Mouse (Mus musculus) cerebellum, adult 18-20 months (tissue): ENCODE data around the gene Hspa14.
A peak's percentile ranks its signal among the peaks of the same experiment; 100 is the strongest.

ENCODE experiments used
- DNase-seq, 2 experiments: peaks; one replicate each; pipeline ENCODE4 v3.0.0; 2021

Hspa14 gene

DNA sequence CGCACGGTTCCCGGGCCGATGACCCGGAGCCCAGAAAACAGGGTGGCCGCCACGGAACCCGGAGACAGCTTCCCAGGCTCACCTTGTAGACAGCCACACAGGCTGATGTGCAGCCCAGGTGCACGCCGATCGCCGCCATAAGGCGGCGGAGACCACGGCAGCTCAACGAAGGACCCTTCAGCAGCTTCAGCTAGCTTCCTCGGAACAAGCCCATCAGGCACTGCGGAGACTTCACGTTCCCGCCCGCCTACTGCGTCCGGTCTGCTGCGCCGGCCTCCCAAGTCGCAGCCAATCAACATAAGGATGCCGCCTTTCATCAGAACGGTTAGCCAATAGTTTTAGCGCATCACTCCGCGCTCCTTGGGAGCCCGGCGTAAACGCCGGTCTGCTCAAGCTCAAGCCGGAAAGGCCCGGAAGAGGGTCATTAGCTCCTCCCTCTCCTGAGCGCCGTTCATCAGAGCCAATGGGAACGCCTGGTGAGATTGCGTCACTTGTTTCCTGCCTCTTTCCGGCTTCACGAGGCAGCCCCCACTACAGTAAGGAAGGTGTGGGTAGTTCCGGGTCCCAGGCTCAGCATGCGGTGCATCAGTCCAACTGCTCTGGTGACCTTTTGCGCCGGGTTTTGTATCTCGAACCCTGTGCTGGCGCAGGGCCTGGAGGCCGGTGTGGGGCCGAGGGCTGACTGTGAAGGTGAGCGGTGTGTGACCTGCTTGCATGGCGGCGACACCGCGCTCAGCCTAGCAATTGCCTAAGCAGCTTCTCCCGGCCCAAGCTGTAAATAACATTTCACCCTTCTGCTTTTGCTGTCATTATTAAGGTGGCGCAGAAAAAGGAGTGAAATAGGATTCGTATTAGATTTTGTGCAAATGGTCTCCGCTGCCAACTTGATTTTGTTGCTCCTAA is at the start of gene Hspa14, which contains the start of the genes Gm45902 and Cdnf:
TSS of gene Hspa14 (minus strand) at position 263 of the 903 bp plus-strand sequence.
TSS of gene Gm45902 (minus strand) at position 239 of the 903 bp plus-strand sequence.
TSS of gene Cdnf (plus strand) at position 479 of the 903 bp plus-strand sequence.
- DNase-seq: peak; percentile 94 to 97

DNA sequence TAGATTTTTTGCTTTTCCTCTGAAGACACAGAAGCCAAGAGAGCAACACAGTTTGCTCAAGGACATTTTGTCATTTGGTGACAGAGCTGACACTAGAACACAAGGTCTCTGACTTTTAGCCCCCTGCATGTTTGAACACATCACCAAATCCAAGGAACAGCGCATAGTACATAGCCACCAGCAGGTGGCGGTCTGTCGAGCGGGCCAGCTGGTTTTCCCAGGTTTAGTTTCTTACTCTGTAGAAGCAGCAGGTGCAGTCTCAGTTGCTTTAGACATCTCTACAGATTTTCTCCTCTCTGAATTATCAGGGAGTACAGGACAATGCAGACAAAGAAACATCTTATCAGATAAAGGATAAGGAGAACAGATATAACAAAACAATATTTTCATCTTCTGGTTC is 34.0 kb upstream of the Hspa14 start:
- DNase-seq: peak; percentile 62 to 80

DNA sequence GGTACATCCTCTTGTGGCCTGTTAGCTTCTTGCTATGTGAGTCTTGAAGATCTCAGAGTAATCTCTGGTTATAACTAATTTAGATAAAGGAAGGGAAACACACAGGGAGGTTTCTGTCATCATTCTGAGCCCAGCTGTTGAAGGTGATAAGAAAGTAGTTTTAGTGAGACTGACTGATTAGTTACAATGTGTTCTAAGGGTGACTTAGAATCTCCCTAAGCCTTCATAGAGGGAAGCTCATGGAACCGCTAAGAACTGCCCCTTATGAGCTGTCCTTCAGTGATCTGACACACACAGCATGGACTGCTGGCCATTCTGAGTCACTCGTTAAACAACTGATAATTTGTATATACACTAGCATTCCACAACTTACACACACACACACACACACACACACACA is 33.4 kb upstream of the Hspa14 start:
- no peak for DNase-seq

DNA sequence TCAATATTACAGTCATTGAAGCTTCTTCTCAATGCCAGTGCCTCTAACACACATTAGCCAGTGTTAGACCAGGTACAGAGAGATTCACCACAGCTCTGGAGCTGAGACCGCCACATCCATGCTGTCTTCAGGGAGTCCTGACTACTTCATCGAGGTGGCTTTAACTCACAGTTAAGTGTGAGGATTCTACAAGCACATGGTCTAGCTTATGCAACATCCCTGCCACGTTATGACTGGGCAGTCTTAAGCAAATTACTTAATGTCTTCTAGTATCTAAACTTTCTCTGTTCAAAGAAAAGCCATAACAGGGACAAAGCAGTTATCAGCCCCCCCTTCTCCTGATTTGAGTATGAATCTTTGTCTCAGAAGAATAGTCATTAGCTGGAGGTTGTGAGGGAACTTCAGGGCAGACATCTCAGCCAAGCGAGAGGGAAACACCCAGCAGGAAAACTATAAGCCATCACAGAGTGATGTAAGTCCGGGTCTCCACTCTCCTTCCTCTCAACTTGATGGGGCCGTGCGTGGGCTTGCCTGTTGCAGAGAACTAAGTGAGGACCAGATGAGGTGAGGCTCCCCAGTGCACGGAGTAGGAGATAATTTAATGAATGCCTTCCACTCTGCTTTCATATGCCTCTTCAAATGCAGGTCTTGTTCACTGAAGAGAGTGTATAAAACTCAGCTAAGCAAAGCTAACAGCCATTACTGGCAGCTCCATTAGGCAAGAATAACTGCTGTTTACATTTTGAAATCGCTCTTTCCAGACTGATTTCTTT is 28.9 kb upstream of the Hspa14 start:
- no peak for DNase-seq

DNA sequence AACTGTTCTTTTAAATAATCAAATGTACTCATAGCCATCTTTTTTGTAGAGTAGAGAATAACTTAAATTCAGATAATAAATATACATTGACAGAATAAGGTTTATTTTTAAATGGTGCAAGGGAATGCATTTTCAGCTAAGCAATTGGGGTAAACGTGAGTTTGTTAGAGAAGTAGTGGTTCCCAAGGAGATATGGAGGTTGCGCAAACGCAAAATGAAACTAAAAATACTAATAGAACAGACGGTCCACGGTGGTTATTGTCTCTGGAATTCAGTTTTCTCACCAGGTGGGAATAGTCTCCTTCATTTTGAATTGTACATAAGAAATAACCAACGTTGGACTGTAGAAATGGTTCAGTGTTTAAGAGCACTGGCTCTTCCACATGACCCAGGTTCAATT is 13.7 kb upstream of the Hspa14 start:
- no peak for DNase-seq

DNA sequence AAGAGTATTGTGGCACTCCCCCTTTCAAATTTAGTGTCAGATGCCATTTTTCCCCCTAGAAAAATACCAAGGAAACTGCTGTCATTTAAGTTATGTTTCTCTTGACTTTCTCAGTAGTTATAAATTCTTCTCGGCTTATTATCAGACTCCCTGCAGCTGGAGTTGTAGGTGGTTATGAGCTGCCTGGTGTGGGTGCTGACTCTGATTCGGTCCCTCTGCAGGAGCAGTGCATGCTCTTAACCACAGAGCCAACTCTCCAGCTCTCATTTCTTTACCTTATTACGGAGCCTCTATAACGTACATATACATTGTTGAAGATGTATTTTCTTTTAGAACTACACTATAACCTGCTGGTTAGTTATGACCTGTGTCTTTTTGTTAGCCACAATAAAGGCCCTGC is 9.9 kb upstream of the Hspa14 start:
- DNase-seq: no peak

DNA sequence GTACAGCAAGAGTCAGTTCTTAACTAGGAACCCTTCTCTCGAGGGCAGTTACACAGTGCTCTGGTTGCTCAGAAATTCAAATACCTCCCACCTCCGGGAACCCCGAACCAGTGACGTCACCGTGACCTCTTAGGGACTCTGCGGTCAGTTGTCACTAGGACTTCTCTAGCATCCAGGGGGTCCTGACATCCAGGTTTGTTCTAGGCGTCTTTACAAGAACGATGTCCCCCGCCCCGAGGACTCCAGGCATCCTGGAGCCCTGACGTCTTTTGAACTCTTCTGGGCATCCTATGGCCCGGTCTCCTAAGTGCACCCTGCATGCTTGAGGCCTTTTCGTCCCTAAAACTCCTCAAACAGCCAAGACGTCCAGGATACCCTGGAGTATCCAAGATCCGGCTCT is 538 bp downstream of the Hspa14 start:
- peak in 1 of 2 experiments; percentile 37 for DNase-seq

DNA sequence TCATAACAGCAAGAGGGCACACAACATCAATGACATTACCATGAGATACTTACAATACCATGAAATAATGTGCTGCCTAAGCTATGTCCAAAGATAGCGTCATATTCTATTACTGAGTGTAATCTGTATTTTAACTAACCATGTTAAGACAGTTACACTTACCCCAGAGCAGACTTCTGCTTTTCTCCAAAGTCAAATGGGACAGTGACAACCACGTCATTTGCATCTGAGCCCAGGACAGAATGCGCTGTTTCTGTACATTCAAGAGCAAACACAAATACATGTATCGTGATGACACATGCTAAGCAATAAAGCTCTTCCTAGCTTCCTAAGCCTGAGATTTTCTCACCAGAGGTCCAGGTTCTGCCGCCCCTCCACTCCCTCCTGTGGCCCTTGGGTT is 11.7 kb downstream of the Hspa14 start:
- DNase-seq: no peak

DNA sequence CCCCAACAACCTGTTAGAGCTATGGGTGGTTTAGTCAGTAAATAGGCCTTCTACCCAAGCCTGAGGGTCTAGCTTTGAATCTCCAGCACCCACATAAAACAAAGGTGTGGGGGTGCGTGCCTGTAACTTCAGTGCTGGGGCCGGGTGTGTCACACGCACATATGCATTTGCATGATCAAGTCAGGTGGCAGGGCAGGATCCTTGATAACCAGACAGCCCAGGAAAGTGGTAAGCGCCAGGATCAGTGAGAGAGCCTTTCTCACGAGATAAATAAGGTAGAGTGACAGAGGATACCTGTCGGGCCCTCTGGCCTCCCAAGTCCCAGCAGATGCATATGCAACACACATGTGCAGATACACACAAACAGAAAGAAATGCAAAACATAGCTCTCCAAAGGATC is 13.1 kb downstream of the Hspa14 start:
- no peak for DNase-seq

DNA sequence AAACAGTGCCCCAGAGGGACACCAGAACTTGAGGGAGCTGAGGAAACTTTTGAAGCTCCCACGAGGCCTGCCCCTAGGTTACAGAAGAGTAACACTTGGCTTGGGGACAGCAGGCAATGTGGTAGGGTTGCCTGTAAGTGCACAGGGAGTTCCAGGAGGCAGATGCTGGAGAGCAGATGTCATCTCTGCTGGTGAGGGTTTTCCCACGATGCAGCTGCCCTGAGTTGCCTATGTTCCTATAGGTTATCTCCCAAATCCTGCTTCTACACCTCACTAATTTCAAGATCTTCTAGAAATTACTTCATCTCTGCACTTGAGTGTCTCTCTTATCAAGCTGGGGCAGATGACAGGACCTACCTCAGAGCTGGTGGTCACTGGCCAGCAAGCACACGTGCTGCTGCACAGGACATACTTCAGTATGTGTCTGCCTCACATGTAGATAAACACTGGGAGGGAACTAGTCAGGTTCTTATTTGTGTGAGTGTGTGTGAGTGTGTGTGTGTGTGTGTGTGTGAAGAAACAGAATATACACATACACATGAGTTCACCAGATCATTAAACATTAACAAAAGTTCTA is 18.7 kb downstream of the Hspa14 start:
- DNase-seq: no peak

DNA sequence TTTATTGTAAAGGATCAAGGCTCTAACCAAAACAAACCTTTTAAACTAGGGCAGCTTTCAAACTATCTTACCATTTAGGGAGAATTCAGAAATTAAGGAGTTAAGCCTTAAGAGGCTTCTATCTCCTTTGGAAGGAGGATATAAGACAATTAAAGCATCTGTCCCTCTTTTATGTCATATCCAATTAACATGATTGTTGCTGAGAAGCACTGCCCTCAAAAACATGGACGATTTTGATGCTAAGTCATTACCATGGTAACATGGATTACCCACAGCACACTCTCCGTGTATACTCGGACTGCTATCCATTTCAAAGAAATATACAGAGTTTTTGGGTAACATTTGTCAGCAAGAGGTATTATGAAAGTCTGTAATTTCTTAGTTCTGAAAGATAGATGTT is 22.8 kb downstream of the Hspa14 start:
- DNase-seq: no peak

DNA sequence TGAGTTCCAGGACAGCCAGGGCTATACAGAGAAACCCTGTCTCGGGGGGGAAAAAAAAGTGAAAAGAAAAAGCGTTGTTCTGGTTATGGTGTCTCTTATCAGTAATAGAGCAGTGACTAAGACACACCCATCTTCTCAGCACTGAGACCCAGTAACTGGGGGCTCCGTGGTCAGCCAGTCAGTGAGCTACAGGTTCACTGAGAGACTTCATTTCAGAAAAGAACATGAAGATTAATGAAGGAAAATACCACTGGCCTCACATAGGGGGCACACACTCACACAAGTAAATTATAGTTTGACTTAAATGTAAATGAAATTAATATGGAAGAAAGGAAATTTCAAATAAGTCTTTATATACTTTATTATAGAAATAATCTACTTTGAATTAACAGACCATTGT is 32.4 kb downstream of the Hspa14 start:
- no peak for DNase-seq

DNA sequence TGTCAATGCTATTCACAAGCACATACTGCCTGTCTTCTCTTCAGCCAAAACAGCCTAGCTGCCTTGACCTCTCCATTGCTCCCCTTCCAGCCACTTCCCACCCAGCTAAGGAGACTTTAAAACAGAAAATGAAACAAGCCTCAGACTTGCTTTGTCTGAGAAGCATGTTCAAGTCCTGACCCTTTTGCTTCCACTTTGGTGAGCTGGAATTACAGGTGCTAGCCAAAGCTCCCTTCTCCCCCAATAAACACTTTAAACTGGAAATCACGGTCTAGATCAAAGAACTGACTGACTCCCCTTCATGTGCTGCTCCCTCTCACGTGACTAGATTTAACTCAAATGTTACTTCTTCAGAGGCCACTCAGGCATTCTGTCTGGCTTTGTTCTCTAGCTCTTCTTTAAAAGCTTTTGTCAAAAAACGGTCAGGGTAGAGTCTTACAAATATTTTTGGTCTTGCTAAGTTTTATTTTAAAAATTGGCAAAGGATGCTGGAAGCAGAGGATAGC is 36.8 kb downstream of the Hspa14 start:
- DNase-seq: no peak

DNA sequence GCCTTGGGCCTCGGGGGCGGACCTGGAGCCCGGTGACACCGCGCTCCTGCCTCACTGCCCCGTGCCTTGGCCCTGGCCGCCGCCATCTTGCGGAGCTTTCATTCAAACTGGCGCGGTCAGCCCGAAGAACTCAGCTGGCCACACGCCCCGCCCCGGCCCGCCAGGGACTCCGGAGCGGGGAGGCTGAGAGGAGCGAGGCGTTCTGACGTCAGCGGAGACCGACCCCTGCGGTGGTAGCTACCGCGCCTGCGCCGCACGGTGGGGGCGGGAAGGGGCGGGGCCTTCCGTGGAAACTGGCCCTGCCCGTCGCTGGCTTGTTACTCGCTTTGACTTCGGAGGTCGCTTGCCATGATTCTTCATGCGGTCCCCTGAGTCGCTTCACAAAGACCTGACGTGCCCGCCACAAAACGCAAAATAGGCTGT is 37.7 kb downstream of the Hspa14 start, which contains the start of gene Suv39h2:
TSS of gene Suv39h2 (minus strand) at position 171 of the 423 bp plus-strand sequence.
- DNase-seq: peak; percentile 95 to 99

DNA sequence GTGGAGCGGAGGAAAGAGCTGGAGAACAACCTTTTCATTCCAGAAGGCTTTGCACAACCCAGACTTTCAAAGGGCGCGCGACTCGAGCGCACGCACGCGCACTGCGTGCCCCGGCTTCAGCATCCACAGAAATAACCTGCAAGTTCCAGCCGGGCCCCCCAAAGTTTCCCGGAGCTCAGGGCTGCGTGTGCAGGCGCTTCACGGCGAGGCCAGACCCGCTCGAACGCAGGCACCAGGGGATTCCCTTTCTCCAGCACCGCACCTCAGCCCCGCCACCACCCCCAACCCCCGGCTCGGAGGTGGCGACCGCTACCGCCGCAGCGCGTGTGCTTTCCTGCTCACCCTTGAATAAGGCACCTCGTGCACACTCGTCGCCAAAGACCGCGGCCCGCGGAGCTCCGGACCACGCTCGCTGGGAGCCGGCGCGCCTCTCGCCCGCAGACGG is 38.2 kb downstream of the Hspa14 start:
- DNase-seq: peak; percentile 63 to 74

DNA sequence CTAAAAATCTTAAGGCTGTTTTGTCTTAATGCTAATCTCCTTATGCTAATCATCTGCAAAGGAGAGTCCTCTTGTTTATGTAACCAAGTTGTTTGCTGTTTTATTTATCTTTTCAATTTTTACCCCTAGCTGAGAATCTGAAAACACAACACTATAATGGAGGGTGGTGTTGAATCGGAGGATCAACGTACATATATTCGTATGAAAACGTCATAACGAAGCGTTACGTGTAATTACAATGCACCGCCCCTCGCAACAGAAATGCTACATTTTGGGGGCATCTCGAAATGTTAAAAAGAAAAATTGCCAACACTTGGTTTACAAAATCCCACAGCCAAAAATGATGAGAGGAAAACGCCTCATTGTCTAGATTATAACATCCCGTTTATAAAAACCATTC is 38.7 kb downstream of the Hspa14 start:
- no peak for DNase-seq

DNA sequence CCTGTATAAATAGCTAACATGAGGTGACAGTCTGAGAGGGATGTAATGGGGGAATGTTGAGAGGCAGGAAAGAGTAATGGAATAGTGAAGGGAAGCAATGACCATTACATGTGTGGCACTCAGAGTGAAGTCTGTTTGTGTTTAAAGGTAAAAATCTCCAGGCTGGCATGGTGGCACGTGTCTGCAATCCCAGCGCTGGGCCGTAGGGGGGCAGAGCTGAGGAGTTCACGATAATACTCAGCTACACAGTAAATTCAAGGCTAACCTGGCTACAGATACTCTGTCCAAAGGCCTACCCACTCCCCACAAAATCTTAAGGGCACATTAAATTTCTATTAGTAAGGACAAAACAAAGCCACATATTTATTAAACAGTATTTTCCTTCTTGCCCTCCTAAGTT is 56.0 kb downstream of the Hspa14 start:
- no peak for DNase-seq

DNA sequence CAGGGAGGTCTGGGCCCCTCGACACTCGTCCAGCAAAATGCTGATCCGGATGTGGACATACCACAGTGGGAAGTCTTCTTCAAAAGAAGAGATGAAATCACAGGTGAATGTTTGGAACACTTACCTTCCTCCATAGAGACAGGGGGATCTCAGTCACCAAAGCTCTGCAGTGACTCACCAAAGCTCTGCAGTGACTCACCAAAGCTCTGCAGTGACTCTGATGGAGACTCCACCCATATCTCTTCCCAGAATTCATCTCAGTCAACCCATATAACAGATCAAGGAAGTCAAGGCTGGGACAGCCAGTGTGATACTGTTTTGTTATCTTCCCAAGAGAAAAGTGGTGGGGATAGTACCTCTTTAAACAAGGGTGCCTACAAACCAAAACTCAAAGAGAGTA is 59.5 kb downstream of the Hspa14 start:
- no peak for DNase-seq

DNA sequence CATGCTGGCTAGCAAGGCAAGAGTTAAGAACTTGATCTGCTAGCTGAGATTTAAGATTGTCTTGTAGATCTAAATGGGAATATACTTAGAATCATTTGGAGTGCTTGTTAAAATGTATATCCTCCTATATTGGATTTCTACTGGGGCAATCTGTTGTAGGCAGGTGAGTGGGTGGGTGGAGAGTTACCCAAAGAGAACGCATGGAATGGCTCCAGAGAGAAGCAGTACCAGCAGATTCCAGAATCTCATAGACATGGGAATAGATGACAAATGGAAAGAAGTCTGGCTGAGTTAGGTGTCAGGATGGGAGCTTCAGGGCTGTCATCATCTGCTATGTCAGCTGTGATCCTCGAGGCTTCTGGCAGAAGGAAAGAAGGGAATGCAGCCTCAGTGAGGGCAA is 63.2 kb downstream of the Hspa14 start:
- DNase-seq: no peak

DNA sequence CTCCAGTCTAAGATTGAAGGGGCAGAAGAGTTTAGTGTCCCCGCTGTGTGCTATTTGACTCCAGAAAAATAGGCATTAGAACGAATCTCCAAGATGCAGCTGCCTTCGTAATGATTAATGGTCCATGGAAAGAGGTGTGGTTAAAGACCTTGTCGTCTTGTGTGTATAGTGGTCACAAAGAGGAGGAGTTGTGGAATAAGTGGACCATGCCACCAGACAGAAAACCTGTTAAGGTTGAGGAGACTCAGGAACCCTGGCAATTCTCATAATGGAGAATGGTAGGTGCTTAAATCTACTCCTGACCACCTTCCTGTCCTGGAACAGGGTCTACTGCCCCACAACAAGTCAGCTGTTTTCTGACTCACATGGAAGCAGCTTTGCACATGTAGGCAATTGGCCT is 66.6 kb downstream of the Hspa14 start:
- no peak for DNase-seq

DNA sequence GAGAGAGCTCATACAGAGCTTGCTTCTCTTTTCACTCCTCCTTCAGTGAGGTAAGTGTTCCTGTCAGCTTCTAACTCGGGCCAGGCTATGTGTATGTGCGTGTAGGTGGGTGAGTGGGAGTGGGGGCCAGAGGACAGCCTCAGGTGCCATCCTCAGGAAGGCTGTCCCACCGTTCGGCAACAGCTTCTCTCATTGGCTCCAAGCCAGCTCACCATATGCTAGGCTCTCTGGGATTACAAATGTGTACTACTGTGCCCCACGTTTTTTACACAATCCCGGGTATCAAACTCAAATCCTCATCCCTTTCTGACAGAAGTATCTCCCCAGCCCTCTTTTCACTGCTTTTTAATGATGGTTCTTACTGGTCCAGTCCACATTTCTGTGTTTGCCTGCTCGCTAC is 68.4 kb downstream of the Hspa14 start:
- peak; percentile 21 to 23 for DNase-seq
